Mouse (Mus musculus) heart, adult 2 months (tissue): Measurements from ENCODE around the gene Nenf.

Source experiments
- CTCF ChIP-seq: fragments of 200-600 bp; IDR thresholded peaks from 2 replicates; pipeline ENCODE4 v1.8.1; 2022; ENCODE audit warnings: antibody characterized with exemption, mild to moderate bottlenecking, moderate library complexity
- POLR2A ChIP-seq: fragments of 200-500 bp; IDR thresholded peaks from 2 replicates; pipeline ENCODE4 v1.6.1; 2011; ENCODE audit warnings: mild to moderate bottlenecking, low read depth, low read length, control low read depth; ENCODE audit not compliant: insufficient read depth

DNA sequence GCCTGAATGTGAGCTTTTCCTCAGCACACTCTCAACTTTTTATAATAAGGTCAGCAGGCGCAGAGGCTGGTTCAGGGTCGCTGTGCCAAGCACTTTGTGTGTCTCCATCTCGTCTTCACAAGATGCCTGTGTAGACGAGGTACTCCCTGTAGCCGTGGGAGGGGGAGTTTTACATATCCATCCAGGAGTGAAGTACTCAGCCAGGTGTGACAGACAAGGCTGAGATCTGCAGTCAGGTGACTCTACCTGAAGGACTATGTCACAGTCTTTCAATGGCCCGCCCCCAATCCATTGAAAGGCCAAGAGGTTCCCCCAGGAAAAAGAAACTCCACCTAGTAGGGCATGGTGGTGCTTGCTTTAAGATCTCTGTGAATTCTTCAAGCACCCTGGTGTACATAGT, 4.8 kb downstream of the Nenf start:
- no peak for TF ChIP-seq POLR2A
- TF ChIP-seq CTCF = no peak
